Mouse (Mus musculus) heart, embryonic 15.5 days (tissue): ENCODE data around the gene Mospd1. TPM values are rescaled to one million over a fixed set of nuclear protein-coding genes. Genes with fewer than 3 reads are reported as not detected.

Source experiments
- ATAC-seq: fragments of 200-750 bp; cut with Nextera tagmentation; replicated peaks from 2 replicates; pipeline ENCODE4 v1.8.0; 2017; ENCODE audit warnings: low read depth, moderate TSS enrichment; ENCODE audit not compliant: insufficient number of reproducible peaks, insufficient read depth, low FRiP score
- H3K27ac ChIP-seq: fragments of 300-500 bp; sonication (generic); 2 replicates; pipeline ENCODE4 v1.5.1; 2015; ENCODE audit warnings: mild to moderate bottlenecking, inconsistent platforms
- H3K27me3 ChIP-seq: fragments of 300-500 bp; sonication (generic); 2 replicates; pipeline ENCODE4 v1.6.1; 2015; ENCODE audit warnings: inconsistent platforms
- H3K36me3 ChIP-seq: fragments of 300-500 bp; sonication (generic); 2 replicates; pipeline ENCODE4 v1.6.1; 2015; ENCODE audit warnings: mild to moderate bottlenecking, inconsistent platforms
- H3K4me1 ChIP-seq: fragments of 300-500 bp; sonication (generic); replicated peaks from 2 replicates; pipeline ENCODE4 v1.6.1; 2015; ENCODE audit warnings: inconsistent platforms
- H3K4me2 ChIP-seq: fragments of 300-500 bp; sonication (generic); 2 replicates; pipeline ENCODE4 v1.6.1; 2015; ENCODE audit warnings: inconsistent platforms, mild to moderate bottlenecking, moderate library complexity
- H3K4me3 ChIP-seq: fragments of 300-500 bp; sonication (generic); 2 replicates; pipeline ENCODE4 v1.5.1; 2015; ENCODE audit warnings: mild to moderate bottlenecking, inconsistent platforms
- H3K9ac ChIP-seq: fragments of 300-500 bp; sonication (generic); 2 replicates; pipeline ENCODE4 v1.6.1; 2015; ENCODE audit warnings: mild to moderate bottlenecking, inconsistent platforms
- H3K9me3 ChIP-seq: fragments of 300-500 bp; sonication (generic); replicated peaks from 2 replicates; pipeline ENCODE4 v1.6.1; 2016; ENCODE audit warnings: inconsistent platforms
- WGBS: fragments of 180-500 bp; shearing (Covaris S2); methylation state at CpG from one replicate; pipeline ENCODE4 v1.1.7; 2015; ENCODE audit warnings: mixed read lengths; 5-methylcytosine and 5-hydroxymethylcytosine counted together
- polyA plus RNA-seq: library from polyadenylated mRNA; unstranded; fragments of >200 nt; fragmentation: Nextera tagmentation; extraction: Ambion mirVana; gene quantifications from 2 replicates; pipeline ENCODE4 v1.2.1, GENCODE M21; 2015

Mospd1 gene
- 51.1 and 61.9 TPM in 2 replicates for polyA plus RNA-seq

- H3K27me3 ChIP-seq, result no peaks in the 10 kb centered on the region
- peak within 1 kb of the TSS; percentile 65 for H3K4me2 ChIP-seq
- H3K36me3 ChIP-seq, result no peaks in the 10 kb centered on the region
These were observed at the start of gene Mospd1 for GRCm38 (mm10) chrX:53370366-53370740. Mospd1 (minus strand) TSS chrX:53370502.

GRCm38 (mm10) chrX:53386362-53386761, 16.1 kb upstream of the Mospd1 start:
- peak overlapping the region; percentile 77 for H3K27ac ChIP-seq
- H3K9ac ChIP-seq, result no peak overlapping the region
- WGBS, result 32% methylated on average over 3 of the region's 3 CpGs

More at GRCm38 (mm10) chrX:53370366-53370740, at the start of gene Mospd1:
- Histone ChIP-seq H3K4me3 (peak within 1 kb of the TSS; percentile 71), H3K27ac (peak within 1 kb of the TSS; percentile 89), H3K9me3 (no peaks in the 10 kb centered on the region), H3K9ac (peak within 1 kb of the TSS; percentile 75), H3K4me1 (no peaks in the 10 kb centered on the region)
- peak; percentile 94 for ATAC-seq
- WGBS, result 15% methylated on average over 12 of the region's 15 CpGs

GRCm38 (mm10) chrX:53383122-53383521, 12.8 kb upstream of the Mospd1 start:
- Histone ChIP-seq H3K27me3 (no peaks in the 10 kb centered on the region), H3K9ac (no peak overlapping the region), H3K4me2 (no peak overlapping the region), H3K9me3 (no peaks in the 10 kb centered on the region), H3K27ac (no peak overlapping the region), H3K4me1 (no peaks in the 10 kb centered on the region; the same call in 1 of the 2 replicates), H3K4me3 (no peak overlapping the region), H3K36me3 (no peaks in the 10 kb centered on the region)
- ATAC-seq, result no peak
- 39% methylated on average over 3 of the region's 3 CpGs for WGBS

More at GRCm38 (mm10) chrX:53386362-53386761, 16.1 kb upstream of the Mospd1 start:
- Histone ChIP-seq H3K36me3 (no peaks in the 10 kb centered on the region), H3K9me3 (no peaks in the 10 kb centered on the region), H3K4me3 (no peak overlapping the region), H3K4me1 (no peaks in the 10 kb centered on the region; the same call in 1 of the 2 replicates), H3K4me2 (no peak overlapping the region), H3K27me3 (no peaks in the 10 kb centered on the region)
- 0 out of 2 replicates have a peak, but pooled peaks have one; percentile 22 for ATAC-seq

GRCm38 (mm10) chrX:53369534-53370365, 552 bp downstream of the Mospd1 start:
- Histone ChIP-seq H3K9me3 (no peaks in the 10 kb centered on the region), H3K4me3 (peak overlapping the region; percentile 71), H3K4me1 (no peaks in the 10 kb centered on the region), H3K4me2 (peak overlapping the region; percentile 65), H3K27ac (peak overlapping the region; percentile 89), H3K36me3 (no peaks in the 10 kb centered on the region), H3K9ac (peak overlapping the region; percentile 75), H3K27me3 (no peaks in the 10 kb centered on the region)
- peak; percentile 76 for ATAC-seq
- WGBS, result 15% methylated on average over 23 of the region's 25 CpGs

GRCm38 (mm10) chrX:53364668-53365383, 5.5 kb downstream of the Mospd1 start:
- WGBS, result 70% methylated on average over 7 of the region's 7 CpGs
- no peak overlapping the region for H3K4me3 ChIP-seq

GRCm38 (mm10) chrX:53348374-53348773, 21.9 kb downstream of the Mospd1 start:
- no peak overlapping the region for H3K9ac ChIP-seq
- no peak overlapping the region for H3K4me2 ChIP-seq
- no peak overlapping the region for H3K27ac ChIP-seq
- H3K4me3 ChIP-seq, result no peak overlapping the region
- no peaks in the 10 kb centered on the region for H3K9me3 ChIP-seq
- H3K4me1 ChIP-seq, result no peaks in the 10 kb centered on the region
- H3K27me3 ChIP-seq, result no peaks in the 10 kb centered on the region
- peaks cover 4% of the 10 kb centered on the region for H3K36me3 ChIP-seq
- ATAC-seq, result no peak
- 86% methylated on average over 4 of the region's 4 CpGs for WGBS

More at GRCm38 (mm10) chrX:53364668-53365383, 5.5 kb downstream of the Mospd1 start:
- H3K4me2 ChIP-seq, result no peak overlapping the region
- no peaks in the 10 kb centered on the region for H3K27me3 ChIP-seq
- H3K9me3 ChIP-seq, result no peaks in the 10 kb centered on the region
- no peaks in the 10 kb centered on the region for H3K4me1 ChIP-seq
- no peak overlapping the region for H3K27ac ChIP-seq
- no peaks in the 10 kb centered on the region for H3K36me3 ChIP-seq
- H3K9ac ChIP-seq, result no peak overlapping the region
- no peak for ATAC-seq

- no peaks in the 10 kb centered on the region for H3K4me1 ChIP-seq
- no peak overlapping the region for H3K27ac ChIP-seq
- ATAC-seq, result no peak
- H3K9ac ChIP-seq, result no peak overlapping the region
- 74% methylated on average over 2 of the region's 2 CpGs for WGBS
- no peak overlapping the region for H3K4me3 ChIP-seq
- H3K27me3 ChIP-seq, result no peaks in the 10 kb centered on the region
- no peaks in the 10 kb centered on the region for H3K9me3 ChIP-seq
- H3K36me3 ChIP-seq, result no peaks in the 10 kb centered on the region
- no peak overlapping the region for H3K4me2 ChIP-seq
These were observed 28.8 kb downstream of the Mospd1 start for GRCm38 (mm10) chrX:53341531-53341930.

GRCm38 (mm10) chrX:53337355-53337754, 32.9 kb downstream of the Mospd1 start:
- Histone ChIP-seq H3K27me3 (no peaks in the 10 kb centered on the region), H3K4me1 (no peaks in the 10 kb centered on the region), H3K9me3 (no peaks in the 10 kb centered on the region), H3K36me3 (no peaks in the 10 kb centered on the region), H3K27ac (no peak overlapping the region), H3K9ac (no peak overlapping the region), H3K4me2 (no peak overlapping the region), H3K4me3 (no peak overlapping the region)
- ATAC-seq, result no peak

- 82% methylated on average over 4 of the region's 4 CpGs for WGBS
- Histone ChIP-seq H3K27me3 (no peaks in the 10 kb centered on the region), H3K9me3 (no peaks in the 10 kb centered on the region), H3K4me1 (no peaks in the 10 kb centered on the region), H3K4me3 (no peak overlapping the region), H3K9ac (no peak overlapping the region), H3K4me2 (no peak overlapping the region), H3K27ac (no peak overlapping the region), H3K36me3 (no peaks in the 10 kb centered on the region)
- ATAC-seq, result no peak
These were observed 39.9 kb downstream of the Mospd1 start for GRCm38 (mm10) chrX:53330396-53330795.

- no peaks in the 10 kb centered on the region for H3K9me3 ChIP-seq
- no peak overlapping the region for H3K4me3 ChIP-seq
- ATAC-seq, result no peak
- WGBS, result 55% methylated on average over 4 of the region's 4 CpGs
- peak overlapping the region; percentile 51 for H3K27ac ChIP-seq
- no peak overlapping the region for H3K4me2 ChIP-seq
- no peaks in the 10 kb centered on the region for H3K27me3 ChIP-seq
- no peak overlapping the region for H3K9ac ChIP-seq
- H3K36me3 ChIP-seq, result no peaks in the 10 kb centered on the region
- H3K4me1 ChIP-seq, result peaks cover 6% of the 10 kb centered on the region
These were observed 49.2 kb downstream of the Mospd1 start for GRCm38 (mm10) chrX:53321111-53321510.

GRCm38 (mm10) chrX:53320564-53320963, 49.7 kb downstream of the Mospd1 start:
- no peak overlapping the region for H3K4me2 ChIP-seq
- H3K4me3 ChIP-seq, result no peak overlapping the region
- no peaks in the 10 kb centered on the region for H3K9me3 ChIP-seq
- peaks cover 6% of the 10 kb centered on the region for H3K4me1 ChIP-seq
- H3K27ac ChIP-seq, result no peak overlapping the region
- ATAC-seq, result no peak
- H3K27me3 ChIP-seq, result no peaks in the 10 kb centered on the region
- no peaks in the 10 kb centered on the region for H3K36me3 ChIP-seq
- 53% methylated on average over 2 of the region's 2 CpGs for WGBS
- H3K9ac ChIP-seq, result no peak overlapping the region
